Mouse (Mus musculus) CD4-positive helper T cell, adult 2 months (primary cell): ENCODE data around the gene Pes1.
"Not testable (repeated sequence)": the region's sequence is repeated elsewhere in the genome, so short reads cannot be mapped to it uniquely, and the experiment has no call there.

Experiments
- DNase-seq: peaks from one replicate; pipeline ENCODE4 v3.0.0-alpha.2; 2012; ENCODE audit warnings: low read depth, missing footprints, low spot score

Pes1 gene

DNA sequence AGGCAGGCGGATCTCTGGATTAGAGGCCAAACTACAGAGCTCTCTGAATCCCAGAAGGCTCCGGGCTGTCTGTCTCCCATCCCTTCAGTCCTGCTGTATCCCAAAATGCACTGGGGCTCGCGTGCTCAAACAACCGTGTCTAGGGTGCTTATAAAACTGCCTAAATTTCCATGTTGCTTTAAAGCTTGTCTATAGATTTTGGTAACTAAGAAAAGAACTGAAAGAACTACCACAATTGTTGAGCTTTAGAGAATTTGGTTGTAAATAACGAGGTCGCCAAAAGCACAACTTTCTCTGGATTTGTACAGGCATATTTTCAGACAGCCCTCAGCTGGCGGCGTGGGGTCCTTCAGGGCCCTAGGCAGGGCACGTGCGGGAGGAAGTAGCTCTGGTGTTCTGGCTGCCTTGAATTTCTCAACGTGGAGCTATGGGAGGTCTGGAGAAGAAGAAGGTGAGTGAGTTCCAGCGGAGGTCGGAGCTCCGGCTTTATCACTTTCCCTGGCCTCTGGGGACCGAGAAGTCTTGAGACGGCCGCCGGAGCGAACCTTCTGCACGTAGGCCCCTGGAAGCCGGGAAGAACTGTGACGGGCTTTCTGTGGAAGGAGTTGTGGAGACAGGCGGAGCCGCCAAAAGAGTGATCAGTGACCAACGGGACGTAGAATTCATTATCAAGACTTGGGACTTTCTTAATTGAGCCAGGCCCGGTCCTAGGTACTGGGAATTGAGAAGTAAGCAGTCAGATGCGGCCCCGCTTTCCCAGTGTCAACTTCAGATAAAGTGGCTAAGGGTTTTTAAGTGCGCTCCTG, at the start of gene Pes1:
TSS of gene Pes1 (plus strand) at position 366 of the 806 bp plus-strand sequence.
- peak; percentile 87 for DNase-seq

DNA sequence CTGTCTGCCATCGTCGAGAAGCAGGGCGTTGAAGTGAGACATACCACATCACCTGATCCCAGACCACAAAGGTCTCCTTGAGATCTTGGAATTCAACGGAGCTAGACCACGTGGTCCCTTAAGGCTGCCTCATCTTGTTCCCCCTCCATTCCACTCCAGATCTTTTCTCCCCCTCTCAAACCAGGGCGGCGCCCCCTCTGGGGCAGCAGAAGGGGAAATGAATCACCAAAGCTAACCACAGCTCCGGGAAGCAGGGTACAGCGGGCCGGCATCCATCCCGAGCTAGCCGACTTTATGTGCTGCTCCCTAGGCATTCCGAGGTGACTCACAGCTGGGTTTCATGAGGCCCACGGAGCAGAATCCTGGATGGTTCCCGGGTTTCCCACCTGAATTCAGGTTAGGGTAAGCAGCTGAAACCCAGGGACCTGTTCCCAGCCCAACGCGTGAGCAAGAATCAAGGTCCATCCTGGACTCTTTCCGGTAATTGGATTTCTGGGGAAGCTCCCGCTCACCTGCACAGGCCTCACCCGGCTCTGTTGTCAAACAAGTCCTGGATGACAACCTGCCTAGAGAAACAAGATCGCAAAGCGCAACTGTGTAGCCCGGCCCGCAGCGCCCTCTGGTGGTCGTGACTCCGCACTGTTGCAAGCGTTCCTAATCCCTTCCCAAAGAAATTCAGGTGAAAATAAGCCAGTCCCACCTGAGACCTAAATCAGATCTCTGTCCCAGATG, 49.5 kb upstream of the Pes1 start, which contains the start of gene Slc35e4:
TSS of gene Slc35e4 (minus strand) at position 556 of the 732 bp plus-strand sequence.
- peak; percentile 76 for DNase-seq

DNA sequence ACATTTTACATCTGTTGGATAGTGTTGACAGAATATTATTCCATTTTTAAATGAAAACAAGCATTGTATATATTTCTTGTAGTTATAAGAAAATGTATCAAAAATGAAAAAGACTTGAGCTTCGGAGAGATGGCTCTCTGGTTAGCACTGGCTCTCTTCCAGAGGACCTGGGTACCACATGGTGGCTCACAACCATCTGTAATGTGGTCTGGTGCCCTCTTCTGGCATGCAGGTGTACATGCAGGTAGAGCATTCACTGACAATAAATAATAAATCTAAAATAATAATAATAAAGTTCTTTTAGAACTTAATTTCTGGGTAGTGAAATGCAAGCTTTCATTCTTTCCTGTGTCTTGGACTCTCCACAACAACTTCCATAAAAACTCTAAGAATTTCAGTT, 45.0 kb upstream of the Pes1 start:
- peak; percentile 41 for DNase-seq

DNA sequence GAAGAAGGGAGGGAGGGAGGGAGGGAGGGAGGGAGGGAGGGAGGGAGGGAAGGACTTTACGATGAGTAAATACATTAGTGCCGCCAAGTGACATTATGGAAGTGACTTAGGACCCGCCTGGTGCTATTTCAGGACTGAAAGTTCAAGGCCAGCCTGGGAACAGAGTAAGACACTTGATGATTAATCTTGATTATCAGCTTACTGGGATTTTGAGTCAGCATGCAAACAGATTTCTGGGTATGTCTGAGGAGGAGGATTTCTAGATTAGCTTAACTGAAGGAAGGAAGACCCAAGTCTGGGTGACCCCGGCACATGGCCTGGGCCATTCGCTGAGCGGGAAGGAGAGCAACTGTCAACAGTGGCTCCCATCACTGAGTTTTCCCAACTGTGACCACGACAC, 43.3 kb upstream of the Pes1 start:
- DNase-seq: no peak

DNA sequence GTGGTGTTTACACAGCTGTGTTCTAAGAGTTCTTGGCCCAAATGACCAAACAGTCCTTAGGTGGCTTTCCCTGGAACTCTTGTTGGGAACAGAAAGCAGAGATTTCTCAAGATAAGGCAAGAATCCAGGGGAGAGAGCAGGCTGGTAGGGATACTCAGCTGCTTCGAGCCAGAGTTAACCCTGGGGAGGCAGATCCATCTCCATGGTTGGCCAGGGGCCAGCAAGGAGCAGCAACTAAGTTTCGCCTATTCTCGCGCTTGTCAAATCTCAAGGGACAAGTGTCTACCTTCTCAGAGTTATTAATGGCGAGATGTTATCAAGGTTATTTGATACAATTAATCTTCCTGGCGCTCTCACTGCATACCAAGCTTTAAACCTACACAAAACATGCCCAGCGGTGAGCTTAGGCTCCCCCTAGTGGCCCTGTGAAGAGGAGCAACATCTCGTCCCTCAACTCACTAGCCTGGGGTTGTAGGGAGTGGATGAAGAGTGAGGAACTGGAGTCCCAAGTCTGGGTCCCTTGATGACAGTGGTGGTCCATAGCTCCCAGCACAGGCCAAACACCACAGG, 42.4 kb upstream of the Pes1 start:
- DNase-seq: peak; percentile 53

DNA sequence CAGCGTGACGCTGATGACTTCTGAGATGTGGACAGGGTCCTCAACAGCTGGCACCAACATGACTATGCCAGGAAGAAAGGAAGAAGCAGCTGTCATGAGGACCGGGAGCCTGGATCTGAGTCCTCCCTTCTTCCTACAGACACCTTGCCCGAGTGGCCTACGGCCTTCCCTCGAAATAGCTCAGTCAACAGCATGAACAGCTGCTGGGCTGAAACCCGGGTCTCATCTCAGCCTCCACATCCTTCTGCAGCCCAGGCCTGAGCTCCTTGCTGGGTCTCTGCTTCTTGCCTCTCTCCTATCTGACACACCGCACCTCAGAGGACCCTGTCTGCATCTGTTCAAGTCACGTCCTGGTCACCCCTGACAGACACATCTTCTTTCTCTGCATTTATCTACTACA, 41.7 kb upstream of the Pes1 start:
- no peak for DNase-seq

DNA sequence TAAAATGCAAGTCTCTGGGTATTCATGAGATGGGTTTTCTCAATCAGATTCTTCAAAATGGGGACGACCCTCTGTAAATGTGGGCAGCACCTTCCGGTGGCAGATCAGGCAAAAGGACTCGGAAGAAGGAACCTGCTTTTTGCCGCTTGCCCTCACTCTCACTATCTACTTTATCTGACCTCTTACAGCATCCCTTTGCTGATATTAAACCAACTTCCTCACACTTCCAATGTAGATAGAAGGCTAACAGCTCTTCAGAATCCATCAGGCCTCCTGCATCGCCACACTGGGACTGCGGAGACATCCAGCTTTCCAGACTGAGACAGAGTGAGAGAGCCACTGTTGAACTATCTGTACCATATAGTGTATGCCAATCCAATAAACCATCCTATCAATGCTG, 41.0 kb upstream of the Pes1 start:
- no peak for DNase-seq

DNA sequence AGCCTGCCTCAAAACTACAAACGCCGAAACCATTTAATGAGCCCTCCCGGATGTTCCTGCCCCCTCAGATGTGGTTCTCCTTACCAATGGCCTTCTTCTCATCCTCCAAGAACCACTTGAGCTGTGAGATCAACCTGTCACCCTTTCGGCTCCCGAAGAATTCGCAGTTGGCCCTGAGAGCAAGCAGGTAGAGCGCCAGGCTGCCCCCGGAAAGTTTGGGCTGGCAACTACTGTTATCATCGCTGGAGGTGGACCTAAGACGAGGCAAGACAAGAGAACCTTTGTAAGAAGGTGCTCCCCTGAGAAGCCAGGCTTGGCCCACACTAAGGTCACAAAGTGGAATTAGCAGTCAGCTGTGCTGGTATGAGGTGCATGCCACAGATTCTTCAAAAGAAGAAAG, 37.9 kb upstream of the Pes1 start:
- DNase-seq: no peak

DNA sequence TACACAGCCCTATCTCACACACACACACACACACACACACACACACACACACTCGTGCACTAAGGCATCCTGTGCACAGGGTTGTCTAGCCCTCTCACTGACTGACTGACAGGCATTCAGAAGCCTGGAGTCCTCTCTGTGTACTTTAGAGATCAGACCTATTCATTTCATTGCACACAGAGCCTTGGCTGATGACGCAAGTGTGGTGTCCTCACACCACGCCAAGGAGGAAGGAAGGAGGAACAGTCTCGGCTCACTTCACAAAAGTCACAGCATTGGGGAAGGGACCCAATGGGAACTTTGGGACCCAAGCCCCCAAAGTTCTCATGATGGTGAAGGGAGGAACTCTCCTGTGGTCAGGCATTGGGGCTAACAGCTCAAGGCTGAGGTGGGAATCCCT, 33.8 kb upstream of the Pes1 start:
- no peak for DNase-seq

DNA sequence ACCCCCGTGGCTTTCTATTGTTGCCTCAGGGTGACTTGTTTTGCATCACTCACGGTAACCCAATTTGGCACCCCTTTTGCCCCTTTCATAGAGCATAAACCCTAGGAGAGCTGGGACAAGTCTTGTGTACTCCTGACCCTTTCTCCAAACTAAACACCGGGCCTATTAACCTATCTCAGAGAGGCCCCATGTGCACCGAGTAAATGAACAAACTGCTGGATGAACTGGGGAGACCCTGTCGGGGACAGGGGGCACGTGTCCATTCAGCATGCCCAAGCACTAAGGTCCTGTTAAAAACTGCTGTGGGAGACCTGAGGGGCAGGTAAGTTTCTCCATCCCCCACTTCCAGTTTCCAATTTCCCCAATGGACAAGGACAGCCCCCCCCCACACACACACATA, 32.8 kb upstream of the Pes1 start:
- no peak for DNase-seq

DNA sequence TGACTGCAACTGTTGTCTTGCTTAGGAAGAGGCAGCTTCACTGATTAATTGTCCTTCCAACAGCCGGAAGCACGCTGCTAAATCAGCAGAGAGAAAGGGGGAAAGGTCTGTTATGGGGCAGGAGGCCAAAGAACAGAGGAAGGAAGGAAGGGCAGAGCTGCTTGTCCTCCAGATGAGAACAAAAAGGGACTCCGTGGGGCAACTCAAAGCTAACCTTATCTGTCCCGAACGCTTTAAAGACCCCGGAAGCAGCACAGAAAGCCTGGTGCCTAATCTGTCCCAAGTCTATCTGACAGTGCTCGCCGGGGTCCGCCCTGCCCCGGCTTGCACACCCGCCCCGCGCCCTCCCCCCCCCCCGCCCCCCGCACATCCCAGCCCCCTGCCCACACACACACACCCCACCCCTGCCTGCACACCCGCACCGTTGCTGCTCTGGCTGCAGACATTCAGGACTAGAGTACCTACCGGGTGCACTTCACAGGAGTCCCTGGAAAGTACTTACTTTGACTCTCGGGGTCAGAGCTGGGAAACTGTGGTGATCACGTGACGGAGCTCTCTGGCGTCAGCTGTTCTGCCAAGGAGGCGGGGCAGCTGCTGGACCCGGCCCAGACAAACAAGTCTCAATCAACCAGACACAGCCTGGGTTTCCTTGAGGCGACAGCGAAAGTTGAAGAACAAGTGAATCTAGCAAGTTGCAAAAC, 32.1 kb upstream of the Pes1 start, which contains the start of gene Tcn2:
TSS of gene Tcn2 (minus strand) at position 649 of the 701 bp plus-strand sequence.
- peak; percentile 79 for DNase-seq

DNA sequence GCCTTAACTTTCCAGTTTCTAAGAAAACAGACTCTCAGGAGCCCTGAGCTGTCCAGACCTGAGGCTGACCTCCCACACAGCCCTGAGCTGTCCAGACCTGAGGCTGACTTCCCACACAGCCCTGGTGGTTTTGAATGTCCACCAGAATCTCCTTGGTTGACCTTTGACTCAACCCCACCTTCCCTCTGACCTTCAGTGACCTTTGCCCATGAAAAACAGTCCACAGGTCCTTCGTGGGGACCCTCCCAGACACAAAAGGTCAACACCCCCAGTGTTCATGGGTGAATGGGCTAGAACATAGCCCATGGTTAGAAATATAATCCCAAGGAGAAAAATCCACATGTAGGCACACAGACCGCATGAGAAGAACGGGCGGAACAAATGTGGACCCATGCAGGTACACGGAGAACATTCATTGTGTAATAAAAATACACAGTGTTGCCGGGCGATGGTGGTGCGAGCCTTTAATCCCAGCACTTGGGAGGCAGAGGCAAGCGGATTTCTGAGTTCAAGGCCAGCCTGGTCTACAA, 30.0 kb upstream of the Pes1 start:
- no peak for DNase-seq

DNA sequence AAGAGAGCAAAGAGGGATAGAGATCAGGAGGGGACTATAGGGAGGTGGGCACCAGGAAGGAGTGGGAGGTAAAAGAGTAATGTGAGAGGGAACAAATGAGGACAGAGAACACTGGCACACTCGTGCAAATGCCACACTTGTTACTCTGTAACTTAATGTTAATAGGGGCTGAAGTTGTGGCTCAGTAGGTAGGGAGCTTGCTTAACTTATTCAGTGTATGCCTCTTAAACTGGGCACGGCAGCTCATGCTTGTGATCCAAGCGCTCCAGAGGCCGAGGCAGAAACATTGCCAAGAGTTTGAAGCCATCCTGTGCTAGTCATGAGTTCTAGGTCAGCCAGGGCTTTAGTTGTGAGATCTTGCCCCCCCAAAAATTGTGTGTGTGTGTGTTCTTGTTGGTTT, 28.6 kb upstream of the Pes1 start:
- DNase-seq: no peak

DNA sequence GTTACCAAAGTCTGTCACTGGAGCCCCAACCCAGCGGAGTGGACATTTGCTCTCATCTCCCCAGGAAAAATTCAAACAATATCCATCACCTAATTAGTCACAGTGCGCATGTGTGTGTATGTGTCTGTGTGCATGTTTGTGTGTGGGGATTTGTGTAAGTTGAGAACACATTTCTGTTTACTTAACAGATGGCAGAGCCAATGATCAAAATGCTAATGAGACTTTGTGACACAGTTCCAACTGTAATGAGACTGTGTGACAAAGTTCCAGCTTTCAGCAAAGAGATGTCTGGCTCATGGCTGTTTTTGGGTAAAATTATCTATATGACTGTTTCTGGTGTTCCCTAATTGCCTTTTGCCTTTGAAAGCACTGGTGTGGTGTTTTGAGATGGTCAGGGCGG, 27.5 kb upstream of the Pes1 start:
- DNase-seq: no peak

DNA sequence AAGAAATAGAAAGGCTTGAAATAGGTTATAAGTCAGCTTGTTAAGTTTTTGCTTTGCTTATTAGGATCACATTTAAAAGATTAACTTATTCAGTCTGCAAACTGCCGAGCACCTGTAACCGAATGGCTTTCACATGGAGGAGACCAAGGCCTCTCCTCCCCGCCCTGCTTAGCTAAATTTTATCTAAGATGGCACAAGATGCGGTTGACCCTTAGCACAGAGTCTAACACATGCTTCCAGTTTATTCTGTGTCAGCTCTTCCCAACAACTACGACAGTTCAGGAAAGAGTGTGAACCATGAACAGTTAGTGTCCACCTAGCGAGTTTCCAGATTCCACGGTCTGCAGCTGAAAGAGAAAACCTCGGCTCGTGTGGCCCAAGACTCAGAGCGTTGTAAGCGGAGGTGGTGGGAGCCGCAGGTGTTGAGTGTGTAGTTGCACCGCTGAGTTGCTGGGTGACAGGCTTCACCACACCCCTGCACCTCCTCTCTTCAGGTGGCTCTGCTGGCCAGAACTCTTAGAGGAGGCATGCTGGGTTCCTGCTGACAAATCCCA, 26.4 kb upstream of the Pes1 start:
- DNase-seq: no peak

DNA sequence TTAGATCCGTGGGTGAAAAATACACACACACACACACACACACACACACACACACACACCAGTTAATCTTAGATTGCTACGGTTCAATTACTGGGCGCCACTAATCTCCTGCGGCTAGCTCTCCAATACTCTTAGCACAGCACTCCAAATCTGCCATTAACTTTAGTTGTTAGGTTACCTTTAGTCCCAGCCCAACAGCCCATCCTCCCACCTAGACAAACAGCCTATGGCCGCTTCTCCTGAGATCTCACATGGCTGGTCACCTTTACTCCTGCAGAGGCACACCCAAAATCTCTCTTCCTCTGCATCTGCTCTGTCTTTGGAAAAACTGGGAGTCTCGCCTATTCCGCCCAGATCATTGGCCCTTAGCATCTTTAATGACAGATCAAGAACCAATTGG, 22.4 kb upstream of the Pes1 start:
- DNase-seq: no peak

DNA sequence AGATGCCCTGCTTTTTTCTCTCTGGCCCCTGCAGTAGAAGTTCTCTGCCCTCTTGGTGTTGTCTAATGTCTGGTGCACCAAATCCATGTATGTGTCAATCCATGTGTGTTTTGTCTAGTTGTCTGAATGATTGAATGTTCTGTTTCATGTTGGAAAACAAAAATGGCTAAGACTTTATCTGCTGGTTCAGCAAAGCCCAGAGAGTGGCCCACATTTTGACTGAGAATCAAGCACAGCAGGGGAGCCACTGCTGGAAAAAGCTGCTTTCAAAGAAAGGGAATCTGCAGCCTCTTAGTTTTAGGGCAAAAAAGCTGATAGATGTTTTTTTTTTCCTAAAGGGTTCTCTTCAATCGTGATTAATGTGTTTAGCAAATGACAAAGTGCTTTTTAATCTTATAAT, 17.4 kb upstream of the Pes1 start:
- DNase-seq: no peak

DNA sequence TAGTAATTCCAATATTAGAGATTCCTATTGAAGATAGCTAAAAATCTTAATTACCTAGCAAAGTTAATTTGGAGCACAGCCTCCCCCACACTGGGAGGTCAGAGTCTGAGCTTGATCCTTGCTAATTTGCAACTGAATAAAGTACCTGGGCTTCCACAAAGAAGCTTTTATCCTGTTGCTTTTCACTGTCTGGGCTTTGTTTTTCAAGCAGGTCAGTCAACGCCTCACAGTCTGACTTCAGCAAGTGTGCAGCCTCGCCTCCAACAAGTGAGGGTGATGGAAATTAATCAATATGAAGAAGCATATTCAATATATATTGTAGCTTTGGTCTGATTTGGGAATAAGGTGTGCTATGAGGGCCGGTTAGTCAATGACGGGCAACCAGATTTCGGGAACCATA, 8.9 kb upstream of the Pes1 start:
- not testable (repeated sequence) for DNase-seq

DNA sequence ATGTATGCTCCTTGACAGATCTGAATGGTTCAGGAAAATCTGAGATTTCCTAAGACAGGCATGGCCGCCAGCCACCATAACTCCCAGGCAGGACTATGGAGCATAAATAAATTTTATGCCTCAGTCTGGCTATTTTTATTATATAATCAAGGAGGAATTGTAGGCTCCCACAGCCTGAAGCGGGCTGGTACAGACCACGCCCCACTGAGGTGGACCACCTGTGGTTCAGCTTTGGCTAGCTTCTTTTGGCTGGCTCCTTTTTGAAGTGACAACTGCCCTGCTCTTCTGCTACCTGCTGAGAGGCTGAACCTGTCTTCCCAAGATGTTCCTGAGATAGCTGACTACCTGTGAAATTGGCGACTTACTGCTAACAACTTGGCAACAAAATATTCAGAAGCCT, 8.4 kb upstream of the Pes1 start:
- not testable (repeated sequence) for DNase-seq

DNA sequence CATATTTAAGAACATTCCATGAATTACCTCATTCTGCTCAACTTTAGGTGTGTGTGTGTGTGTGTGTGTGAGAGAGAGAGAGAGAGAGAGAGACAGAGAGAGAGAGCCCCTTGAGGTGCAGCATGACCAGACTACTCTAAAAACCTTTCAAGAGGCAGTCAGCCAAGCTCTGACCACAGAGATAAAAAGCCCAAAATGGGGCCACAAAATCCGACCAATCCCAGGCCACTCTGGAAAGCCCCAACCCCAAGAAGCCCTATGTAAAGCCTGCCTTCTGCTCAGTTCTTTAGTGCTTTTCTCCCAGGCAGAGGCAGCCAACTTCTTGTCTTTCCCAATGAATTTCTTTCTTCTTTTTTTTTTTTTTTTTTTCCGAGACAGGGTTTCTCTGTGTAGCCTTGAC, 2.9 kb upstream of the Pes1 start:
- DNase-seq: no peak

DNA sequence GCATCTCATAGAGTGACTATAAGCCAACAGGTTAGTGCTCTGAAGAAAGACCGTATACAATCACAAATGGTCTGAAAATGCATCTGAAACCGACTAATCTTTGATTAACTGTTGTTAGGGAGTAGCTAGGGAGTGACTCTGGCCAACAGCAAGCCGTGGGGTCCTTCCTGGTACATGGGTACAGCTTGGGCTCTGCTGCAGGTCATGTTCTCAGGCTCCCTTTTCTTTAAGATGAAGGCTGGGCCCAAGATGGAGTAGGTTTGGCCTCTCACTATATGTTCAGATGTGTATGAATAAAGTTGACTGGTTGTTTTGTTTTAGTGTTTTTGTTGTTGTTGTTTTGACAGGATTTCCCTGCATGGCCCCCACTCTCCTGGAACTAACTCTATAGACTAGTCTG, 2.0 kb upstream of the Pes1 start:
- no peak for DNase-seq
